Mouse (Mus musculus): ENCODE results near the gene Gfpt1.

GRCm38 (mm10) chr6:87042004-87042336 is 676 bp upstream of the Gfpt1 start:
- TF ChIP-seq POLR2A (IDR thresholded peaks at IDR 0.05; ENCODE audit: low read depth, low read length) (no peak), CTCF (IDR thresholded peaks at IDR 0.05; ENCODE audit: extremely low read depth, insufficient read depth, insufficient read length, insufficient replicate concordance) (no peak)

Measured in spleen, adult 2 months (tissue).